Mouse (Mus musculus): ENCODE results near the gene Cetn3.

DNA sequence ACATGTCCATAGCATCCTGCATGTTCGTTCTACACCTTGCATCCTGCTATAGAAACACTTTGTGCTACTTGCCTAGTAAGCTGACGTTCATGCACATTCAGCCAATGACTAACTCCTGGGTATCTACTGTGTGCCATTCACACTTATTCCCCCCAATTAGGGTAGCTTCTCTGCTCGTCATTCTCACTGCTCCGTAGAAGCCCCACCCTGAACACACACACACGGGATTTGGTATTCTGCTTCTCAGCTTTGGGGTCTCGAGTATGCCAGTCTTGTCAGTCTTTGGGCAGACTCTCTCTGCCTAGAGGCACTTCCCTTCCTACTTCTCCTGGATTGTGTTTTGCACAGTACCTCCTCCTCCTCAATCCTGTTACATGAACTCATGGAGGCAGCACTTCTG is 59.4 kb downstream of the Cetn3 start:
- TF ChIP-seq MYOD1 (IDR thresholded peaks at IDR 0.05; ENCODE audit: control insufficient read depth in 1 of 3, insufficient read length in 2 of 3, low read depth in 2 of 3) (no peak), E2F4 (IDR thresholded peaks at IDR 0.05; ENCODE audit: insufficient read depth) (no peak), POLR2A (IDR thresholded peaks at IDR 0.05; ENCODE audit: insufficient read length, low read depth) (no peak), MAX (IDR thresholded peaks at IDR 0.05; ENCODE audit: low read depth) (no peak), TCF12 (IDR thresholded peaks at IDR 0.05; ENCODE audit: insufficient read depth, poor library complexity, severe bottlenecking) (no peak), CEBPB (IDR thresholded peaks at IDR 0.05; ENCODE audit: insufficient read depth, poor library complexity, severe bottlenecking) (no peak), TCF3 (IDR thresholded peaks at IDR 0.05; ENCODE audit: insufficient read length, low read depth) (no peak), USF1 (IDR thresholded peaks at IDR 0.05; ENCODE audit: low read depth) (no peak), SRF (IDR thresholded peaks at IDR 0.05; ENCODE audit: control insufficient read depth, insufficient read length, low read depth) (no peak), MYOG (IDR thresholded peaks at IDR 0.05; ENCODE audit: control insufficient read depth in 1 of 3, insufficient read depth in 1 of 3, insufficient read length in 2 of 3, low read depth in 2 of 3) (no peak), POLR2AphosphoS2 (IDR thresholded peaks at IDR 0.05; ENCODE audit: insufficient read length, low read depth) (no peak)
